Mouse (Mus musculus) forebrain, embryonic 13.5 days (tissue): ENCODE measurements at regions not wholly inside any gene's neighbourhood (a gene's known extent, or its start where the extent isn't known, plus 50 kb on each side); places are given as distances from the start of the nearest gene placed in this dataset.

Experiments
- ATAC-seq: fragments of 200-750 bp; cut with Nextera tagmentation; 2 replicates; pipeline ENCODE4 v1.8.0; 2017
- H3K27ac ChIP-seq: fragments of 300-500 bp; sonication (generic); 2 replicates; pipeline ENCODE4 v1.5.1; 2015; ENCODE audit warnings: inconsistent platforms, mild to moderate bottlenecking, moderate library complexity
- H3K27me3 ChIP-seq: fragments of 300-500 bp; sonication (generic); 2 replicates; pipeline ENCODE4 v1.6.1; 2015; ENCODE audit warnings: mild to moderate bottlenecking, inconsistent platforms
- H3K36me3 ChIP-seq: fragments of 300-500 bp; sonication (generic); 2 replicates; pipeline ENCODE4 v1.6.1; 2015; ENCODE audit warnings: mild to moderate bottlenecking, inconsistent platforms; ENCODE audit not compliant: poor library complexity, severe bottlenecking
- H3K4me1 ChIP-seq: fragments of 300-500 bp; sonication (generic); 2 replicates; pipeline ENCODE4 v1.6.1; 2015; ENCODE audit warnings: inconsistent platforms
- H3K4me2 ChIP-seq: fragments of 300-500 bp; sonication (generic); 2 replicates; pipeline ENCODE4 v1.6.1; 2015; ENCODE audit warnings: inconsistent platforms, mild to moderate bottlenecking, moderate library complexity
- H3K4me3 ChIP-seq: fragments of 300-500 bp; sonication (generic); 2 replicates; pipeline ENCODE4 v1.5.1; 2015; ENCODE audit warnings: mild to moderate bottlenecking, inconsistent platforms
- H3K9ac ChIP-seq: fragments of 300-500 bp; sonication (generic); 2 replicates; pipeline ENCODE4 v1.6.1; 2015; ENCODE audit warnings: mild to moderate bottlenecking, inconsistent platforms
- H3K9me3 ChIP-seq: fragments of 300-500 bp; sonication (generic); replicated peaks from 2 replicates; pipeline ENCODE4 v1.6.1; 2016; ENCODE audit warnings: inconsistent platforms
- WGBS: fragments of 180-500 bp; shearing (Covaris S2); methylation state at CpG from one replicate; pipeline ENCODE4 v1.1.7; 2015; 5-methylcytosine and 5-hydroxymethylcytosine counted together

- Histone ChIP-seq H3K9me3 (no peaks in the 10 kb centered on the region), H3K27ac (no peak overlapping the region), H3K27me3 (no peaks in the 10 kb centered on the region), H3K4me2 (no peak overlapping the region), H3K36me3 (no peaks in the 10 kb centered on the region), H3K9ac (no peak overlapping the region), H3K4me1 (0 out of 2 replicates have a peak, but pooled peaks cover 4% of the 10 kb centered on the region), H3K4me3 (no peak overlapping the region)
- 71% methylated on average over 10 of the region's 10 CpGs for WGBS
- ATAC-seq, result no peak
These were observed 220.0 kb upstream of the Gm9767 start for GRCm38 (mm10) chr10:25857954-25858616.

GRCm38 (mm10) chr10:25844348-25844747, 233.7 kb upstream of the Gm9767 start:
- no peaks in the 10 kb centered on the region for H3K36me3 ChIP-seq
- H3K4me3 ChIP-seq, result no peak overlapping the region
- no peaks in the 10 kb centered on the region for H3K9me3 ChIP-seq
- no peaks in the 10 kb centered on the region for H3K27me3 ChIP-seq
- no peak for ATAC-seq
- H3K27ac ChIP-seq, result no peak overlapping the region
- no peaks in the 10 kb centered on the region for H3K4me1 ChIP-seq
- H3K4me2 ChIP-seq, result no peak overlapping the region
- no peak overlapping the region for H3K9ac ChIP-seq

- Histone ChIP-seq H3K4me1 (no peaks in the 10 kb centered on the region), H3K27ac (no peak overlapping the region), H3K27me3 (no peaks in the 10 kb centered on the region), H3K36me3 (no peaks in the 10 kb centered on the region), H3K9ac (no peak overlapping the region), H3K4me2 (no peak overlapping the region), H3K4me3 (no peak overlapping the region), H3K9me3 (no peaks in the 10 kb centered on the region)
- ATAC-seq, result no peak
- 81% methylated on average over 2 of the region's 2 CpGs for WGBS
These were observed 248.8 kb upstream of the Gm9767 start for GRCm38 (mm10) chr10:25829275-25829674.

GRCm38 (mm10) chr10:25804223-25804622, 268.2 kb upstream of the Smlr1 start:
- H3K9me3 ChIP-seq, result no peaks in the 10 kb centered on the region
- no peak overlapping the region for H3K4me2 ChIP-seq
- H3K27me3 ChIP-seq, result no peaks in the 10 kb centered on the region
- H3K4me3 ChIP-seq, result no peak overlapping the region
- ATAC-seq, result no peak
- no peaks in the 10 kb centered on the region for H3K4me1 ChIP-seq
- WGBS, result 75% methylated on average over 3 of the region's 3 CpGs
- no peak overlapping the region for H3K9ac ChIP-seq
- H3K27ac ChIP-seq, result no peak overlapping the region
- no peaks in the 10 kb centered on the region for H3K36me3 ChIP-seq

- no peaks in the 10 kb centered on the region for H3K9me3 ChIP-seq
- no peak overlapping the region for H3K9ac ChIP-seq
- H3K4me1 ChIP-seq, result no peaks in the 10 kb centered on the region
- no peak overlapping the region for H3K27ac ChIP-seq
- H3K27me3 ChIP-seq, result no peaks in the 10 kb centered on the region
- 87% methylated on average over 2 of the region's 2 CpGs for WGBS
- no peak for ATAC-seq
- no peak overlapping the region for H3K4me3 ChIP-seq
- no peak overlapping the region for H3K4me2 ChIP-seq
- H3K36me3 ChIP-seq, result no peaks in the 10 kb centered on the region
These were observed 265.4 kb upstream of the Smlr1 start for GRCm38 (mm10) chr10:25801499-25801898.

GRCm38 (mm10) chr10:25798881-25799280, 262.8 kb upstream of the Smlr1 start:
- Histone ChIP-seq H3K4me3 (no peak overlapping the region), H3K27ac (no peak overlapping the region), H3K9ac (no peak overlapping the region), H3K9me3 (no peaks in the 10 kb centered on the region), H3K36me3 (no peaks in the 10 kb centered on the region), H3K4me1 (no peaks in the 10 kb centered on the region), H3K4me2 (no peak overlapping the region), H3K27me3 (no peaks in the 10 kb centered on the region)
- no peak for ATAC-seq
- 94% methylated on average over 2 of the region's 2 CpGs for WGBS

GRCm38 (mm10) chr10:25790363-25790821, 254.3 kb upstream of the Smlr1 start:
- no peaks in the 10 kb centered on the region for H3K9me3 ChIP-seq
- H3K27ac ChIP-seq, result no peak overlapping the region
- no peak overlapping the region for H3K4me2 ChIP-seq
- 72% methylated on average over 3 of the region's 3 CpGs for WGBS
- no peak for ATAC-seq
- no peaks in the 10 kb centered on the region for H3K27me3 ChIP-seq
- H3K4me1 ChIP-seq, result no peaks in the 10 kb centered on the region
- no peaks in the 10 kb centered on the region for H3K36me3 ChIP-seq
- no peak overlapping the region for H3K9ac ChIP-seq
- no peak overlapping the region for H3K4me3 ChIP-seq

- WGBS, result 82% methylated on average over 6 of the region's 6 CpGs
- no peak overlapping the region for H3K9ac ChIP-seq
These were observed 252.6 kb upstream of the Smlr1 start for GRCm38 (mm10) chr10:25788660-25789059.

GRCm38 (mm10) chr10:25788004-25788403, 251.9 kb upstream of the Smlr1 start:
- WGBS, result 88% methylated on average over 4 of the region's 4 CpGs

More at GRCm38 (mm10) chr10:25788660-25789059, 252.6 kb upstream of the Smlr1 start:
- ATAC-seq, result no peak
- Histone ChIP-seq H3K4me2 (no peak overlapping the region), H3K27ac (no peak overlapping the region), H3K4me3 (no peak overlapping the region), H3K4me1 (no peaks in the 10 kb centered on the region), H3K27me3 (no peaks in the 10 kb centered on the region), H3K36me3 (no peaks in the 10 kb centered on the region), H3K9me3 (no peaks in the 10 kb centered on the region)

GRCm38 (mm10) chr10:25783861-25784260, 247.8 kb upstream of the Smlr1 start:
- Histone ChIP-seq H3K27ac (no peak overlapping the region), H3K9ac (no peak overlapping the region), H3K4me1 (no peaks in the 10 kb centered on the region), H3K4me3 (no peak overlapping the region), H3K27me3 (no peaks in the 10 kb centered on the region), H3K9me3 (no peaks in the 10 kb centered on the region), H3K36me3 (no peaks in the 10 kb centered on the region), H3K4me2 (no peak overlapping the region)
- ATAC-seq, result no peak
- 43% methylated on average over 3 of the region's 3 CpGs for WGBS

More at GRCm38 (mm10) chr10:25788004-25788403, 251.9 kb upstream of the Smlr1 start:
- Histone ChIP-seq H3K27ac (no peak overlapping the region), H3K4me2 (no peak overlapping the region), H3K4me1 (no peaks in the 10 kb centered on the region), H3K27me3 (no peaks in the 10 kb centered on the region), H3K36me3 (no peaks in the 10 kb centered on the region), H3K4me3 (no peak overlapping the region), H3K9ac (no peak overlapping the region), H3K9me3 (no peaks in the 10 kb centered on the region)
- ATAC-seq, result no peak

- H3K4me1 ChIP-seq, result peaks cover 6% of the 10 kb centered on the region
- no peaks in the 10 kb centered on the region for H3K27me3 ChIP-seq
- no peaks in the 10 kb centered on the region for H3K36me3 ChIP-seq
- H3K4me2 ChIP-seq, result no peak overlapping the region
- H3K9me3 ChIP-seq, result no peaks in the 10 kb centered on the region
- ATAC-seq, result no peak
- 90% methylated on average over 4 of the region's 4 CpGs for WGBS
- no peak overlapping the region for H3K4me3 ChIP-seq
- no peak overlapping the region for H3K9ac ChIP-seq
- H3K27ac ChIP-seq, result no peak overlapping the region
These were observed 243.4 kb upstream of the Smlr1 start for GRCm38 (mm10) chr10:25779476-25779875.

- no peaks in the 10 kb centered on the region for H3K36me3 ChIP-seq
- peaks cover 6% of the 10 kb centered on the region for H3K4me1 ChIP-seq
- no peak overlapping the region for H3K27ac ChIP-seq
- H3K27me3 ChIP-seq, result no peaks in the 10 kb centered on the region
- no peaks in the 10 kb centered on the region for H3K9me3 ChIP-seq
- no peak overlapping the region for H3K4me3 ChIP-seq
- no peak overlapping the region for H3K4me2 ChIP-seq
- no peak for ATAC-seq
- WGBS, result 82% methylated on average over 2 of the region's 2 CpGs
- no peak overlapping the region for H3K9ac ChIP-seq
These were observed 241.7 kb upstream of the Smlr1 start for GRCm38 (mm10) chr10:25777717-25778116.

GRCm38 (mm10) chr10:25776697-25777096, 240.6 kb upstream of the Smlr1 start:
- Histone ChIP-seq H3K36me3 (no peaks in the 10 kb centered on the region), H3K9me3 (no peaks in the 10 kb centered on the region), H3K4me2 (peak overlapping the region; percentile 12; the same call in 1 of the 2 replicates), H3K4me3 (no peak overlapping the region), H3K27ac (no peak overlapping the region), H3K4me1 (peaks cover 6% of the 10 kb centered on the region), H3K9ac (no peak overlapping the region), H3K27me3 (no peaks in the 10 kb centered on the region)
- 43% methylated on average over 11 of the region's 11 CpGs for WGBS
- ATAC-seq, result peak; percentile 75
